Mouse (Mus musculus): ENCODE data around the gene Vmn1r36.
"Not testable (repeated sequence)": the region's sequence is repeated elsewhere in the genome, so short reads cannot be mapped to it uniquely, and the experiment has no call there.

Gene Vmn1r36

GRCm38 (mm10) chr6:66719068-66719467, at the start of gene Vmn1r36:
TSS of gene Vmn1r36 (minus strand) at chr6:66719168.
- DNase-seq, result not testable (repeated sequence)

- DNase-seq, result not testable (repeated sequence)
Observed at GRCm38 (mm10) chr6:66729082-66729481, 10.1 kb upstream of the Vmn1r36 start, which contains the start of gene Vmn1r37. TSS of gene Vmn1r37 (plus strand) at chr6:66729382.

- no peak for DNase-seq
Observed at GRCm38 (mm10) chr6:66713854-66714253, 5.1 kb downstream of the Vmn1r36 start.

GRCm38 (mm10) chr6:66708901-66709300, 10.1 kb downstream of the Vmn1r36 start:
- no peak for DNase-seq

GRCm38 (mm10) chr6:66685806-66686205, 33.2 kb downstream of the Vmn1r36 start, which contains the start of gene Vmn1r35:
TSS of gene Vmn1r35 (minus strand) at chr6:66685906.
- no peak for DNase-seq
